Mouse (Mus musculus) kidney, embryonic 15.5 days (tissue): ENCODE data around the gene Dtnbp1. TPM values are rescaled to one million over a fixed set of nuclear protein-coding genes. Genes with fewer than 3 reads are reported as not detected.
A peak's percentile ranks its signal among the peaks of the same experiment; 100 is the strongest.

Experiments used
- ATAC-seq: fragments of 200-750 bp; cut with Nextera tagmentation; replicated peaks from 2 replicates; pipeline ENCODE4 v1.8.0; 2017; ENCODE audit warnings: moderate TSS enrichment; ENCODE audit not compliant: low FRiP score
- H3K27ac ChIP-seq: fragments of 300-500 bp; sonication (generic); 2 replicates; pipeline ENCODE4 v1.5.1; 2015; ENCODE audit warnings: mild to moderate bottlenecking, inconsistent platforms
- H3K27me3 ChIP-seq: fragments of 300-500 bp; sonication (generic); 2 replicates; pipeline ENCODE4 v1.6.1; 2015; ENCODE audit warnings: inconsistent platforms
- H3K36me3 ChIP-seq: fragments of 300-500 bp; sonication (generic); 2 replicates; pipeline ENCODE4 v1.6.1; 2015; ENCODE audit warnings: inconsistent platforms
- H3K4me1 ChIP-seq: fragments of 300-500 bp; sonication (generic); 2 replicates; pipeline ENCODE4 v1.6.1; 2015; ENCODE audit warnings: inconsistent platforms
- H3K4me2 ChIP-seq: fragments of 300-500 bp; sonication (generic); 2 replicates; pipeline ENCODE4 v1.6.1; 2015; ENCODE audit warnings: moderate library complexity, mild to moderate bottlenecking, inconsistent platforms
- H3K4me3 ChIP-seq: fragments of 300-500 bp; sonication (generic); replicated peaks from 2 replicates; pipeline ENCODE4 v1.5.1; 2015; ENCODE audit warnings: mild to moderate bottlenecking, inconsistent platforms
- H3K9ac ChIP-seq: fragments of 300-500 bp; sonication (generic); 2 replicates; pipeline ENCODE4 v1.6.1; 2015; ENCODE audit warnings: mild to moderate bottlenecking, inconsistent platforms
- H3K9me3 ChIP-seq: fragments of 300-500 bp; sonication (generic); replicated peaks from 2 replicates; pipeline ENCODE4 v1.6.1; 2016; ENCODE audit warnings: inconsistent platforms
- WGBS: fragments of 180-500 bp; shearing (Covaris S2); methylation state at CpG from one replicate; pipeline ENCODE4 v1.1.7; 2015; ENCODE audit warnings: mixed read lengths; 5-methylcytosine and 5-hydroxymethylcytosine counted together
- polyA plus RNA-seq: library from polyadenylated mRNA; unstranded; fragments of >200 nt; fragmentation: Nextera tagmentation; extraction: Ambion mirVana; gene quantifications from 2 replicates; pipeline ENCODE4 v1.2.1, GENCODE M21; 2015

Dtnbp1 gene
- polyA plus RNA-seq: 75.1 and 84.1 TPM in 2 replicates

- H3K27ac ChIP-seq: peak within 1 kb of the TSS; percentile 93
- no peaks in the 10 kb centered on the region for H3K9me3 ChIP-seq
- WGBS: under 1% methylated on average over 65 of the region's 68 CpGs
- no peaks in the 10 kb centered on the region for H3K27me3 ChIP-seq
- peak within 1 kb of the TSS; percentile 96 for H3K4me3 ChIP-seq
- peaks cover 32% of the 10 kb centered on the region for H3K4me1 ChIP-seq
- peak within 1 kb of the TSS; percentile 88 for H3K9ac ChIP-seq
- peak; percentile 92 for ATAC-seq
- H3K4me2 ChIP-seq: peak within 1 kb of the TSS; percentile 85
- H3K36me3 ChIP-seq: peaks cover 8% of the 10 kb centered on the region; the same call in 1 of the 2 replicates
Observed at GRCm38 (mm10) chr13:45001911-45002615, at the start of gene Dtnbp1. Gene Dtnbp1 (minus strand): TSS chr13:45002147.

- 86% methylated on average over 7 of the region's 7 CpGs for WGBS
- no peak overlapping the region for H3K27ac ChIP-seq
Observed at GRCm38 (mm10) chr13:45049261-45050020, 47.5 kb upstream of the Dtnbp1 start.

GRCm38 (mm10) chr13:45043466-45043865, 41.5 kb upstream of the Dtnbp1 start:
- Histone ChIP-seq H3K9ac (no peak overlapping the region), H3K27me3 (no peaks in the 10 kb centered on the region), H3K9me3 (no peaks in the 10 kb centered on the region), H3K4me1 (peaks cover 3% of the 10 kb centered on the region; the same call in 1 of the 2 replicates), H3K27ac (no peak overlapping the region), H3K36me3 (no peaks in the 10 kb centered on the region), H3K4me3 (no peak overlapping the region), H3K4me2 (no peak overlapping the region)
- no peak for ATAC-seq
- 74% methylated on average over 3 of the region's 3 CpGs for WGBS

More at GRCm38 (mm10) chr13:45049261-45050020, 47.5 kb upstream of the Dtnbp1 start:
- Histone ChIP-seq H3K9me3 (no peaks in the 10 kb centered on the region), H3K4me3 (no peak overlapping the region), H3K27me3 (no peaks in the 10 kb centered on the region), H3K4me2 (no peak overlapping the region), H3K4me1 (no peaks in the 10 kb centered on the region), H3K36me3 (no peaks in the 10 kb centered on the region), H3K9ac (no peak overlapping the region)
- ATAC-seq: no peak

- H3K4me2 ChIP-seq: no peak overlapping the region
- no peak for ATAC-seq
- H3K27ac ChIP-seq: no peak overlapping the region
- no peaks in the 10 kb centered on the region for H3K36me3 ChIP-seq
- WGBS: 40% methylated on average over 7 of the region's 7 CpGs
- H3K9ac ChIP-seq: no peak overlapping the region
- peaks cover 3% of the 10 kb centered on the region; the same call in 1 of the 2 replicates for H3K4me1 ChIP-seq
- no peak overlapping the region for H3K4me3 ChIP-seq
- H3K9me3 ChIP-seq: no peaks in the 10 kb centered on the region
- H3K27me3 ChIP-seq: no peaks in the 10 kb centered on the region
Observed at GRCm38 (mm10) chr13:45040741-45041140, 38.8 kb upstream of the Dtnbp1 start.

- Histone ChIP-seq H3K36me3 (no peaks in the 10 kb centered on the region), H3K4me2 (no peak overlapping the region), H3K9ac (no peak overlapping the region), H3K4me1 (peaks cover 3% of the 10 kb centered on the region; the same call in 1 of the 2 replicates), H3K9me3 (no peaks in the 10 kb centered on the region), H3K27ac (no peak overlapping the region), H3K27me3 (no peaks in the 10 kb centered on the region), H3K4me3 (no peak overlapping the region)
- ATAC-seq: no peak
- 52% methylated on average over 4 of the region's 4 CpGs for WGBS
Observed at GRCm38 (mm10) chr13:45040195-45040594, 38.2 kb upstream of the Dtnbp1 start.

- Histone ChIP-seq H3K4me2 (no peak overlapping the region), H3K4me3 (no peak overlapping the region), H3K27me3 (no peaks in the 10 kb centered on the region), H3K27ac (no peak overlapping the region), H3K9me3 (no peaks in the 10 kb centered on the region), H3K36me3 (no peaks in the 10 kb centered on the region), H3K4me1 (peaks cover 20% of the 10 kb centered on the region), H3K9ac (no peak overlapping the region)
- 73% methylated on average over 4 of the region's 4 CpGs for WGBS
- ATAC-seq: no peak
Observed at GRCm38 (mm10) chr13:45036417-45036816, 34.5 kb upstream of the Dtnbp1 start.

GRCm38 (mm10) chr13:45034759-45035158, 32.8 kb upstream of the Dtnbp1 start:
- Histone ChIP-seq H3K9ac (no peak overlapping the region), H3K27ac (no peak overlapping the region), H3K36me3 (no peaks in the 10 kb centered on the region), H3K4me1 (peaks cover 23% of the 10 kb centered on the region), H3K27me3 (no peaks in the 10 kb centered on the region), H3K4me3 (no peak overlapping the region), H3K9me3 (no peaks in the 10 kb centered on the region), H3K4me2 (no peak overlapping the region)
- no peak for ATAC-seq
- WGBS: 69% methylated on average over 7 of the region's 7 CpGs

- no peaks in the 10 kb centered on the region for H3K27me3 ChIP-seq
- no peak overlapping the region for H3K27ac ChIP-seq
- H3K4me3 ChIP-seq: no peak overlapping the region
- no peak overlapping the region for H3K9ac ChIP-seq
- WGBS: 48% methylated on average over 10 of the region's 10 CpGs
- H3K4me1 ChIP-seq: peaks cover 23% of the 10 kb centered on the region
- H3K4me2 ChIP-seq: 0 out of 2 replicates have a peak overlapping the region, but pooled peaks have one; percentile 30
- no peaks in the 10 kb centered on the region for H3K9me3 ChIP-seq
- ATAC-seq: no peak
- H3K36me3 ChIP-seq: no peaks in the 10 kb centered on the region
Observed at GRCm38 (mm10) chr13:45033360-45033759, 31.4 kb upstream of the Dtnbp1 start.

GRCm38 (mm10) chr13:45032484-45032883, 30.5 kb upstream of the Dtnbp1 start:
- no peak overlapping the region for H3K27ac ChIP-seq
- ATAC-seq: no peak

GRCm38 (mm10) chr13:45031748-45032147, 29.8 kb upstream of the Dtnbp1 start:
- 37% methylated on average over 7 of the region's 7 CpGs for WGBS
- no peak overlapping the region for H3K4me3 ChIP-seq
- H3K4me2 ChIP-seq: no peak overlapping the region
- 0 out of 2 replicates have a peak, but pooled peaks have one; percentile 69 for ATAC-seq
- H3K9me3 ChIP-seq: no peaks in the 10 kb centered on the region
- peaks cover 23% of the 10 kb centered on the region for H3K4me1 ChIP-seq
- no peak overlapping the region for H3K27ac ChIP-seq
- no peaks in the 10 kb centered on the region for H3K36me3 ChIP-seq
- no peak overlapping the region for H3K9ac ChIP-seq
- H3K27me3 ChIP-seq: no peaks in the 10 kb centered on the region

More at GRCm38 (mm10) chr13:45032484-45032883, 30.5 kb upstream of the Dtnbp1 start:
- H3K4me1 ChIP-seq: peaks cover 23% of the 10 kb centered on the region
- H3K9me3 ChIP-seq: no peaks in the 10 kb centered on the region
- no peak overlapping the region for H3K4me3 ChIP-seq
- H3K27me3 ChIP-seq: no peaks in the 10 kb centered on the region
- H3K4me2 ChIP-seq: no peak overlapping the region
- no peaks in the 10 kb centered on the region for H3K36me3 ChIP-seq
- H3K9ac ChIP-seq: no peak overlapping the region
- WGBS: 84% methylated on average over 4 of the region's 4 CpGs

GRCm38 (mm10) chr13:45031314-45031713, 29.4 kb upstream of the Dtnbp1 start:
- no peak overlapping the region for H3K9ac ChIP-seq
- H3K27ac ChIP-seq: peak overlapping the region; percentile 15
- no peaks in the 10 kb centered on the region for H3K27me3 ChIP-seq
- peaks cover 23% of the 10 kb centered on the region for H3K4me1 ChIP-seq
- WGBS: 27% methylated on average over 10 of the region's 10 CpGs
- 0 out of 2 replicates have a peak overlapping the region, but pooled peaks have one; percentile 2 for H3K4me3 ChIP-seq
- H3K36me3 ChIP-seq: no peaks in the 10 kb centered on the region
- no peaks in the 10 kb centered on the region for H3K9me3 ChIP-seq
- no peak for ATAC-seq
- peak overlapping the region; percentile 43 for H3K4me2 ChIP-seq

GRCm38 (mm10) chr13:45030830-45031229, 28.9 kb upstream of the Dtnbp1 start:
- WGBS: 8% methylated on average over 12 of the region's 12 CpGs
- H3K27me3 ChIP-seq: no peaks in the 10 kb centered on the region
- H3K9ac ChIP-seq: no peak overlapping the region
- H3K4me1 ChIP-seq: peaks cover 23% of the 10 kb centered on the region
- H3K4me2 ChIP-seq: peak overlapping the region; percentile 43
- 0 out of 2 replicates have a peak overlapping the region, but pooled peaks have one; percentile 2 for H3K4me3 ChIP-seq
- H3K9me3 ChIP-seq: no peaks in the 10 kb centered on the region
- no peaks in the 10 kb centered on the region for H3K36me3 ChIP-seq
- 0 out of 2 replicates have a peak, but pooled peaks have one; percentile 36 for ATAC-seq
- H3K27ac ChIP-seq: peak overlapping the region; percentile 15
